Mouse (Mus musculus): Measurements from ENCODE around the gene Unc13b.

- TF ChIP-seq CTCF (IDR thresholded peaks at IDR 0.05; ENCODE audit: low read depth): no peak
- no peak for TF ChIP-seq EP300 (IDR thresholded peaks at IDR 0.05; ENCODE audit: low read depth)
Measured at GRCm38 (mm10) chr4:43058392-43058752, 381 bp upstream of the Unc13b start.

Data from liver, postnatal 0 days (tissue).